Mouse (Mus musculus): ENCODE data around the gene Lsm11.

Gene Lsm11

GRCm38 (mm10) chr11:45926640-45927082 lies 18.1 kb downstream of the Lsm11 start:
- DNase-seq, result peak; percentile 90

GRCm38 (mm10) chr11:45925436-45925835 lies 19.3 kb downstream of the Lsm11 start:
- peak; percentile 77 for DNase-seq

- DNase-seq, result peak; percentile 23
Measured at GRCm38 (mm10) chr11:45921480-45921898, 23.2 kb downstream of the Lsm11 start.

- no peak for DNase-seq
Measured at GRCm38 (mm10) chr11:45921026-45921425, 23.7 kb downstream of the Lsm11 start.

- DNase-seq, result peak; percentile 33
Measured at GRCm38 (mm10) chr11:45918836-45919235, 25.9 kb downstream of the Lsm11 start.

- DNase-seq, result no peak
Measured at GRCm38 (mm10) chr11:45918018-45918417, 26.7 kb downstream of the Lsm11 start.

- DNase-seq, result no peak
Measured at GRCm38 (mm10) chr11:45916196-45916595, 28.5 kb downstream of the Lsm11 start.

GRCm38 (mm10) chr11:45910701-45911100 lies 34.0 kb downstream of the Lsm11 start:
- no peak for DNase-seq

GRCm38 (mm10) chr11:45908894-45909293 lies 35.8 kb downstream of the Lsm11 start:
- no peak for DNase-seq

GRCm38 (mm10) chr11:45908070-45908469 lies 36.7 kb downstream of the Lsm11 start:
- DNase-seq, result no peak

- DNase-seq, result no peak
Measured at GRCm38 (mm10) chr11:45907301-45907700, 37.4 kb downstream of the Lsm11 start.

GRCm38 (mm10) chr11:45906109-45906786 lies 38.5 kb downstream of the Lsm11 start:
- DNase-seq, result no peak

GRCm38 (mm10) chr11:45900233-45901015 lies 44.3 kb downstream of the Lsm11 start:
- no peak for DNase-seq

- DNase-seq, result no peak
Measured at GRCm38 (mm10) chr11:45897392-45897791, 47.3 kb downstream of the Lsm11 start.

- no peak for DNase-seq
Measured at GRCm38 (mm10) chr11:45892861-45893360, 51.8 kb downstream of the Lsm11 start.

- no peak for DNase-seq
Measured at GRCm38 (mm10) chr11:45890423-45890822, 54.3 kb downstream of the Lsm11 start.

GRCm38 (mm10) chr11:45889981-45890380 lies 54.8 kb downstream of the Lsm11 start:
- DNase-seq, result no peak

- DNase-seq, result no peak
Measured at GRCm38 (mm10) chr11:45888471-45889030, 56.2 kb downstream of the Lsm11 start.

- no peak for DNase-seq
Measured at GRCm38 (mm10) chr11:45886596-45886995, 58.1 kb downstream of the Lsm11 start.

GRCm38 (mm10) chr11:45885606-45886230 lies 59.0 kb downstream of the Lsm11 start:
- DNase-seq, result no peak

- DNase-seq, result peak; percentile 63
Measured at GRCm38 (mm10) chr11:45884029-45884428, 60.7 kb downstream of the Lsm11 start.

GRCm38 (mm10) chr11:45883270-45883931 lies 61.3 kb downstream of the Lsm11 start:
- DNase-seq, result no peak

GRCm38 (mm10) chr11:45881683-45882068 lies 63.1 kb downstream of the Lsm11 start:
- peak; percentile 76 for DNase-seq

Data from retina, postnatal 1 day (tissue).